Mouse (Mus musculus) retina, postnatal 1 day (tissue): ENCODE measurements around the gene Tnfrsf13c.

Experiments used
- DNase-seq: peaks from one replicate; pipeline ENCODE4 v3.0.0-alpha.2; 2012

Gene Tnfrsf13c

DNA sequence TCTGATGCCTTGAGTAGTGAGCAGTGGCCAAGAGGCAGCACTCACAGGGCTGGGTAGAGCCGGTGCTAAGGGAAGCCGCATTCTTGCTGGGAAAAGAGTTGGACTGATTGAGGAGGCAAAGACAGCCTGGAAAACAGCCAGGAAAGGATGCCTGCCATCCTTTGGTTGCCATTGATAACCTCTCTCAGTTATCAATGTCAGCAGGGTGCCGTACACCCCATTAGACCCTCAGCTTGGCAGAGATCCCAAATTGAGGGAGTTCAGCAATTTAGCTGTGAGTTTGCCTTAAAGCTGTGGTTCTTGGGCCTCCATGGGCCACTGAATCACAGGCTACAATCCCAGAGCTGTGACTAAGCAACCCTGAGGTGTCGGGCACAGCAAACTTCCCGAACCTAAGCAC is 43.0 kb downstream of the Tnfrsf13c start:
- DNase-seq, result no peak

DNA sequence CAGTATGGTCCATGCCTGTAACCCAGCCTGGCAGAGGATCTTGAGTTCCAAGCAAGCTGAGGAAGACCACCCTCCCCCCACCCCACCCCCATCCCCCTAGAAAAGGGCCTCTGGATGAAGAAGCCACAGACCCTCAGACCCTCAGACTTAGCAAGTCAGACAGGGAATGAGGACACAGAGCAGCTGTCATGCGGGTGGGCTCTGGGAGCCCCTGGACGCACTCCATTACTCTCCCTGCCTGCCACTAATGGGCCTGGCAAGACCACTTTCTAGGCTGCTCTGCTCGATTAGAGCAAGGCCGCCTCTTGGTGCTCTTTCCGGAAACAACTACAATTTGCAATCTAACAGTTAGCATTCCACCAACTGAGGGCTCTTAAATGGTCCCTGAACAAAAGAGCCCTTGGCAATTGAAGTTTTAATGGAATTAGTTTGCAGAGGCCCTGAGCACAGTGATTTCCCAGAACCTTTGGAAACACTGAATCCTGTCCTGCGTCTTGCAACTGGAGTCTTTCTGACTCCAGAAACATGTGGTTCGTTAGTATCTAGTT is 46.4 kb downstream of the Tnfrsf13c start:
- DNase-seq, result no peak

DNA sequence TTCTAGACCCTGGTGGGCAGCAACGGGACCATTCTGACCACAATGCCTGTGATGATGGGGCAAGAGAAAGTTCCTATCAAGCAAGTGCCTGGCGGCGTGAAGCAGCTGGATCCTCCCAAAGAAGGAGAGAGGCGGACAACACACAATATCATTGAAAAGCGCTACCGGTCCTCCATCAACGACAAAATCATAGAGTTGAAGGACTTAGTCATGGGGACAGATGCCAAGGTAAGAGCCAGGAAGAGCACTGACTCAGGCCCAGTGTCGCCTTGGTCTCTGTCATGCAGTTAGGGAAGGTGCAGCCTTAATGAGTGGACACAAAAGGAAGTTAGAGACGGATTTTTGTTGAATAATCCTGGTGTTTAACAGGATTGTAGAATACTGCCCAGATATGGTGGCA is 49.1 kb downstream of the Tnfrsf13c start:
- no peak for DNase-seq

DNA sequence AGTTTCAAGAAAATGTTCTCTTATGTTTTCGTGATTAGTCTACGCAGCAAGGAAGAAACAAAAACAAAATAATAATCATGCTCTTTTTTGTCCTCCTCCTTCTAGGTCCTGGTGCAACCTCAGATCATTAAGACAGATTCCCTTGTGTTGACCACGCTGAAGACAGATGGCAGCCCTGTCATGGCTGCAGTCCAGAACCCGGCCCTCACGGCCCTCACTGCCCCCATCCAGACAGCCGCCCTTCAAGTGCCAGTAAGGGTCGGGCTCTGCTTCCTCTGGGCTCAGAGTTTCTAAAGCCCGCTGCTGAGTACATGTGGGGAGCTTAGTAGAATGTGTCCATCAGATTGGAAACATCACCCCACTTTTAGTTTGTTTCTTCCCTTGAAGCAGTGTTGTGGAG is 51.5 kb downstream of the Tnfrsf13c start:
- DNase-seq, result no peak
